Mouse (Mus musculus) myocyte (in vitro differentiated cells): ENCODE results near the gene Ppp4r1. TPM values are rescaled to one million over a fixed set of nuclear protein-coding genes. Genes with fewer than 3 reads are reported as not detected.

Source experiments
- H3K27me3 ChIP-seq: one replicate; pipeline ENCODE4 v1.6.1; 2011; ENCODE audit not compliant: control insufficient read depth, insufficient read depth, insufficient read length
- H3K36me3 ChIP-seq: one replicate; pipeline ENCODE4 v1.6.1; 2011; ENCODE audit not compliant: control insufficient read depth, insufficient read depth
- H3K4me2 ChIP-seq: one replicate; pipeline ENCODE4 v1.6.1; 2011; ENCODE audit warnings: low read depth, control low read depth
- H3K4me3 ChIP-seq: one replicate; pipeline ENCODE4 v1.5.1; 2011; ENCODE audit warnings: mild to moderate bottlenecking, control low read depth, moderate library complexity
- H3K79me2 ChIP-seq: one replicate; pipeline ENCODE4 v1.6.1; 2011; ENCODE audit not compliant: control insufficient read depth, insufficient read depth
- H3ac ChIP-seq: one replicate; pipeline ENCODE4 v1.6.1; 2011; ENCODE audit not compliant: control insufficient read depth, insufficient read length
- CEBPB ChIP-seq: IDR thresholded peaks from 2 replicates; pipeline ENCODE4 v1.6.1; 2011; ENCODE audit warnings: mild to moderate bottlenecking, moderate library complexity; ENCODE audit not compliant: poor library complexity, insufficient read depth, severe bottlenecking
- E2F4 ChIP-seq: IDR thresholded peaks from one replicate; pipeline ENCODE4 v1.6.1; 2011; ENCODE audit warnings: mild to moderate bottlenecking, control low read depth, moderate library complexity; ENCODE audit not compliant: insufficient read depth
- MAX ChIP-seq: IDR thresholded peaks from one replicate; pipeline ENCODE4 v1.6.1; 2011; ENCODE audit warnings: low read depth, mild to moderate bottlenecking, control low read depth
- MYOD1 ChIP-seq, 3 experiments: IDR thresholded peaks; one replicate each; pipeline ENCODE4 v1.6.1; 2011; ENCODE audit warnings: control low read depth in 2 of 3, low read depth in 2 of 3, mild to moderate bottlenecking in 2 of 3, moderate library complexity in 1 of 3; ENCODE audit not compliant: insufficient read length in 2 of 3, control insufficient read depth in 1 of 3
- MYOG ChIP-seq, 3 experiments: IDR thresholded peaks; one replicate each; pipeline ENCODE4 v1.6.1; 2011; ENCODE audit warnings: control low read depth in 2 of 3, low read depth in 2 of 3, mild to moderate bottlenecking in 2 of 3; ENCODE audit not compliant: insufficient read length in 2 of 3, control insufficient read depth in 1 of 3, insufficient read depth in 1 of 3
- POLR2A ChIP-seq: IDR thresholded peaks from one replicate; pipeline ENCODE4 v1.6.1; 2011; ENCODE audit warnings: low read depth, mild to moderate bottlenecking, control low read depth, moderate library complexity; ENCODE audit not compliant: insufficient read length
- POLR2AphosphoS2 ChIP-seq: IDR thresholded peaks from one replicate; pipeline ENCODE4 v1.6.1; 2011; ENCODE audit warnings: low read depth, control low read depth; ENCODE audit not compliant: insufficient read length
- REST ChIP-seq: IDR thresholded peaks from one replicate; pipeline ENCODE4 v1.6.1; 2011; ENCODE audit warnings: mild to moderate bottlenecking, control low read depth, moderate library complexity; ENCODE audit not compliant: insufficient read depth, insufficient read length
- SRF ChIP-seq: IDR thresholded peaks from one replicate; pipeline ENCODE4 v1.6.1; 2011; ENCODE audit warnings: low read depth; ENCODE audit not compliant: control insufficient read depth, insufficient read length
- TCF12 ChIP-seq: IDR thresholded peaks from one replicate; pipeline ENCODE4 v1.6.1; 2011; ENCODE audit warnings: mild to moderate bottlenecking, control low read depth; ENCODE audit not compliant: poor library complexity, insufficient read depth, severe bottlenecking
- TCF3 ChIP-seq: IDR thresholded peaks from one replicate; pipeline ENCODE4 v1.6.1; 2011; ENCODE audit warnings: low read depth, control low read depth; ENCODE audit not compliant: insufficient read length
- USF1 ChIP-seq: IDR thresholded peaks from one replicate; pipeline ENCODE4 v1.6.1; 2011; ENCODE audit warnings: low read depth, mild to moderate bottlenecking, control low read depth, moderate library complexity
- polyA plus RNA-seq: library from polyadenylated mRNA; unstranded; fragments of >200 nt; fragmentation: generic; extraction: Trizol; gene quantifications from one replicate; pipeline ENCODE4 v1.2.1, GENCODE M21; 2012; ENCODE audit warnings: missing spikeins

Gene Ppp4r1
- polyA plus RNA-seq, 1 experiment: 44.9 TPM

GRCm38 (mm10) chr17:65770982-65771915, 11.1 kb upstream of the Ppp4r1 start:
- no peaks in the 10 kb centered on the region for H3K27me3 ChIP-seq
- peaks cover 59% of the 10 kb centered on the region for H3K79me2 ChIP-seq
- H3K36me3 ChIP-seq: no peaks in the 10 kb centered on the region
- TF ChIP-seq TCF12 (no peak), POLR2AphosphoS2 (no peak), MYOG (IDR thresholded peaks at IDR 0.05; ENCODE audit: control insufficient read depth in 1 of 3, insufficient read depth in 1 of 3, insufficient read length in 2 of 3, low read depth in 2 of 3) (no peak), SRF (no peak), MYOD1 (IDR thresholded peaks at IDR 0.05; ENCODE audit: control insufficient read depth in 1 of 3, insufficient read length in 2 of 3, low read depth in 2 of 3) (no peak), TCF3 (no peak), USF1 (no peak), E2F4 (no peak), MAX (no peak), CEBPB (no peak), POLR2A (no peak), REST (no peak)
- H3K4me2 ChIP-seq: peak overlapping the region; percentile 89
- peak overlapping the region; percentile 43 for H3K4me3 ChIP-seq
- H3ac ChIP-seq: peak overlapping the region; percentile 79

DNA sequence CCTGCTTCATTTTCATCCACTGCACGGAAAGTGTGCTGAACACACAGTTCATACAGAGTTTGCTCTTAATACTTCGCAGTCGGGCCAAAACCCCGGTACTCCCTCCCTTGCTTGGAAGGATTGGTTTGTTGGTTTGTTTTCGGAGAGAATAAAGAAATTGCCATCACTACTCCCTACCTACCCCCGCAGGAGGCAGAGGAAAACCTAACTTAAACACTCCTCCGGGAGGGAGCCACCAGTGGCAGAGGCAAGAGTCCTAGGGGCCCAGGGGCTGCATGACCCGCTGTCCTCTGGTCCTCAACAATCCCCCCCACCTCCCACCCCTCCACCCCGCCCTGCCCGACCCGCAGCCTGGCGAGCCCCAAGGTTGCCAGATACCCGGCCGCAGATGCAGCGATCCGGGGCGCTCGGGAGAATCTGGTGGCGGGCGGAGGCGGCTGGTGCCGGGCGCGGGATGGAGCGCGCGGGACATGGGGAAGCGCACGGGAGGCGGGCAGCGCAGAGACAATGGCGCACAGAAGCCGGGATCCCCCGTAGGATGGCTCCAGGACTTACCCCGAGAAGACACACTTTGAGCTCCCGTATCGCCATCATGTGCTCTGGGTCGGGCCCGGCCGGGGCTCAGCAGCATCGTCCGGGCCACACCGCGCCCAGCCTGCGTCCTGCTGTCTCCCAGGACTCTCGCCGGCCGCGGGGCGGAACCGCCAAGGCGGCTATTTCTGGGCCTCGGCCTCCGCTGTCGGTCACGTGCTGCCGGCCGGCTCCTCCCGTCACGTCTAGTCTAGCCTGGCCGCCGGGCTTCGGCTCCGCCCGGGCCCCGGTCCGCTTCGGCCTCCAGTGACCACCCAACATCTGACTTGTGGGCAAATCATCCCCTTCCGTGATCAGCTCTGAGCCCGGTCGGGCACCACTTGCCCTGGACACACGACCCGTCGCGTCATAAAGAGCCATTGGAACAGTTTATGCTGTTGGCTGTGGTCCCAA, 10.1 kb upstream of the Ppp4r1 start, which contains the start of gene Rab31:
Rab31 (minus strand) TSS at position 802 of the 984 bp plus-strand sequence.
- Histone ChIP-seq H3K36me3 (no peaks in the 10 kb centered on the region), H3K4me3 (peak within 1 kb of the TSS; percentile 43), H3ac (peak within 1 kb of the TSS; percentile 79), H3K27me3 (no peaks in the 10 kb centered on the region), H3K79me2 (peaks cover 49% of the 10 kb centered on the region), H3K4me2 (peak within 1 kb of the TSS; percentile 89)
- no peak for TF ChIP-seq E2F4
- no peak for TF ChIP-seq REST
- TF ChIP-seq CEBPB: no peak
- TF ChIP-seq SRF: peak; percentile 46
- peak; percentile 93 for TF ChIP-seq POLR2AphosphoS2
- no peak for TF ChIP-seq MAX
- peak in 1 of 3 experiments; percentile 30 for TF ChIP-seq MYOG (IDR thresholded peaks at IDR 0.05; ENCODE audit: control insufficient read depth in 1 of 3, insufficient read depth in 1 of 3, insufficient read length in 2 of 3, low read depth in 2 of 3)
- peak; percentile 96 for TF ChIP-seq USF1
- TF ChIP-seq POLR2A: peak; percentile 94
- TF ChIP-seq TCF3: no peak
- no peak for TF ChIP-seq MYOD1 (IDR thresholded peaks at IDR 0.05; ENCODE audit: control insufficient read depth in 1 of 3, insufficient read length in 2 of 3, low read depth in 2 of 3)
- no peak for TF ChIP-seq TCF12

GRCm38 (mm10) chr17:65773617-65774016, 8.8 kb upstream of the Ppp4r1 start:
- Histone ChIP-seq H3K27me3 (no peaks in the 10 kb centered on the region), H3K36me3 (no peaks in the 10 kb centered on the region), H3K4me2 (peak overlapping the region; percentile 71), H3K4me3 (no peak overlapping the region), H3ac (no peak overlapping the region), H3K79me2 (peaks cover 36% of the 10 kb centered on the region)
- TF ChIP-seq MAX (no peak), SRF (no peak), MYOG (IDR thresholded peaks at IDR 0.05; ENCODE audit: control insufficient read depth in 1 of 3, insufficient read depth in 1 of 3, insufficient read length in 2 of 3, low read depth in 2 of 3) (no peak), TCF3 (no peak), POLR2AphosphoS2 (no peak), REST (no peak), MYOD1 (IDR thresholded peaks at IDR 0.05; ENCODE audit: control insufficient read depth in 1 of 3, insufficient read length in 2 of 3, low read depth in 2 of 3) (no peak), CEBPB (no peak), TCF12 (no peak), POLR2A (no peak), E2F4 (no peak), USF1 (no peak)

- Histone ChIP-seq H3K4me3 (no peak overlapping the region), H3ac (no peak overlapping the region), H3K79me2 (peaks cover 27% of the 10 kb centered on the region), H3K4me2 (peak overlapping the region; percentile 71), H3K36me3 (no peaks in the 10 kb centered on the region), H3K27me3 (no peaks in the 10 kb centered on the region)
- TF ChIP-seq MYOD1 (IDR thresholded peaks at IDR 0.05; ENCODE audit: control insufficient read depth in 1 of 3, insufficient read length in 2 of 3, low read depth in 2 of 3) (peak in 2 of 3 experiments; percentile 22 to 64), TCF12 (no peak)
Measured at GRCm38 (mm10) chr17:65774439-65774838, 7.9 kb upstream of the Ppp4r1 start.
